Mouse (Mus musculus): Measurements from ENCODE around the gene Rab25. TPM values are rescaled to one million over a fixed set of nuclear protein-coding genes. Genes with fewer than 3 reads are reported as not detected.

Rab25 gene
- polyA plus RNA-seq, 2 experiments from 2014 or later = not detected

- ATAC-seq = no peak
Observed at GRCm38 (mm10) chr3:88566536-88567061, 18.5 kb upstream of the Rab25 start.

GRCm38 (mm10) chr3:88566116-88566515, 18.0 kb upstream of the Rab25 start:
- ATAC-seq = no peak

- ATAC-seq = no peak
Observed at GRCm38 (mm10) chr3:88563966-88564365, 15.9 kb upstream of the Rab25 start.

GRCm38 (mm10) chr3:88563442-88563841, 15.3 kb upstream of the Rab25 start:
- no peak for ATAC-seq

GRCm38 (mm10) chr3:88561989-88562388, 13.9 kb upstream of the Rab25 start:
- ATAC-seq = no peak

- ATAC-seq = no peak
Observed at GRCm38 (mm10) chr3:88559596-88559995, 11.5 kb upstream of the Rab25 start.

- no peak for ATAC-seq
Observed at GRCm38 (mm10) chr3:88556616-88557015, 8.5 kb upstream of the Rab25 start.

GRCm38 (mm10) chr3:88555731-88556130, 7.6 kb upstream of the Rab25 start:
- ATAC-seq = no peak

GRCm38 (mm10) chr3:88555069-88555605, 7.0 kb upstream of the Rab25 start:
- no peak for ATAC-seq

GRCm38 (mm10) chr3:88553880-88554586, 5.9 kb upstream of the Rab25 start:
- ATAC-seq = no peak

GRCm38 (mm10) chr3:88553525-88553879, 5.4 kb upstream of the Rab25 start, which contains the start of gene Ubqln4:
TSS of gene Ubqln4 (plus strand) at chr3:88553758.
- ATAC-seq = peak; percentile 70

GRCm38 (mm10) chr3:88552676-88553524, 4.8 kb upstream of the Rab25 start, which contains the start of gene Lamtor2:
TSS of gene Lamtor2 (minus strand) at chr3:88553074.
- peak; percentile 82 for ATAC-seq

- ATAC-seq = no peak
Observed at GRCm38 (mm10) chr3:88552082-88552645, 4.1 kb upstream of the Rab25 start.

- ATAC-seq = no peak
Observed at GRCm38 (mm10) chr3:88551586-88551985, 3.5 kb upstream of the Rab25 start.

GRCm38 (mm10) chr3:88546674-88547418, 1.3 kb downstream of the Rab25 start:
- ATAC-seq = no peak

- no peak for ATAC-seq
Observed at GRCm38 (mm10) chr3:88544955-88545591, 3.0 kb downstream of the Rab25 start.

- no peak for ATAC-seq
Observed at GRCm38 (mm10) chr3:88544514-88544913, 3.6 kb downstream of the Rab25 start.

- peak; percentile 46 for ATAC-seq
Observed at GRCm38 (mm10) chr3:88543651-88544410, 4.3 kb downstream of the Rab25 start.

- no peak for ATAC-seq
Observed at GRCm38 (mm10) chr3:88543174-88543573, 4.9 kb downstream of the Rab25 start.

- no peak for ATAC-seq
Observed at GRCm38 (mm10) chr3:88542486-88542885, 5.6 kb downstream of the Rab25 start.

Data from activated CD4-positive, CD25-positive, alpha-beta regulatory T cell, adult 4 months (primary cell).